Mouse (Mus musculus) spleen, postnatal 4 days (tissue): ENCODE results near the gene Ctss.

ENCODE experiments used
- DNase-seq, 2 experiments: peaks; one replicate each; pipeline ENCODE4 v3.0.0; 2022; ENCODE audit warnings: low spot score in 2 of 2

The Ctss gene

GRCm38 (mm10) chr3:95526622-95527211 lies at the start of gene Ctss:
TSS of gene Ctss (plus strand) at chr3:95526786.
- DNase-seq: peak in 1 of 2 experiments; percentile 60

GRCm38 (mm10) chr3:95478966-95479365 lies 47.6 kb upstream of the Ctss start:
- no peak for DNase-seq

GRCm38 (mm10) chr3:95486421-95486820 lies 40.2 kb upstream of the Ctss start:
- DNase-seq: no peak

- no peak for DNase-seq
These were observed 37.9 kb upstream of the Ctss start for GRCm38 (mm10) chr3:95488679-95489078.

- no peak for DNase-seq
These were observed 36.3 kb upstream of the Ctss start for GRCm38 (mm10) chr3:95490238-95490637.

- peak; percentile 75 to 91 for DNase-seq
These were observed 32.2 kb upstream of the Ctss start for GRCm38 (mm10) chr3:95494342-95494741.

GRCm38 (mm10) chr3:95498229-95498628 lies 28.4 kb upstream of the Ctss start:
- no peak for DNase-seq

- DNase-seq: no peak
These were observed 27.6 kb upstream of the Ctss start, which contains the start of gene Ctsk for GRCm38 (mm10) chr3:95499024-95499423. TSS of gene Ctsk (plus strand) at chr3:95499256.

GRCm38 (mm10) chr3:95499496-95500140 lies 27.0 kb upstream of the Ctss start:
- DNase-seq: no peak

GRCm38 (mm10) chr3:95502312-95502711 lies 24.3 kb upstream of the Ctss start:
- no peak for DNase-seq

GRCm38 (mm10) chr3:95509348-95509747 lies 17.2 kb upstream of the Ctss start:
- DNase-seq: no peak

GRCm38 (mm10) chr3:95511611-95512180 lies 14.9 kb upstream of the Ctss start:
- peak in 1 of 2 experiments; percentile 24 for DNase-seq

GRCm38 (mm10) chr3:95516614-95517041 lies 10.0 kb upstream of the Ctss start:
- peak; percentile 58 to 71 for DNase-seq

GRCm38 (mm10) chr3:95517493-95517898 lies 9.1 kb upstream of the Ctss start:
- peak; percentile 81 to 88 for DNase-seq

GRCm38 (mm10) chr3:95518891-95519290 lies 7.7 kb upstream of the Ctss start:
- peak; percentile 42 to 70 for DNase-seq

- DNase-seq: peak; percentile 71 to 81
These were observed 7.3 kb upstream of the Ctss start for GRCm38 (mm10) chr3:95519315-95519714.

- peak in 1 of 2 experiments; percentile 59 for DNase-seq
These were observed 6.5 kb upstream of the Ctss start for GRCm38 (mm10) chr3:95520100-95520499.

- DNase-seq: peak in 1 of 2 experiments; percentile 68
These were observed 5.4 kb upstream of the Ctss start for GRCm38 (mm10) chr3:95521168-95521567.

GRCm38 (mm10) chr3:95523662-95524061 lies 2.9 kb upstream of the Ctss start:
- no peak for DNase-seq

- no peak for DNase-seq
These were observed 1.9 kb upstream of the Ctss start for GRCm38 (mm10) chr3:95524673-95525072.

GRCm38 (mm10) chr3:95526111-95526510 lies 475 bp upstream of the Ctss start:
- no peak for DNase-seq

GRCm38 (mm10) chr3:95529814-95530213 lies 3.2 kb downstream of the Ctss start:
- no peak for DNase-seq

GRCm38 (mm10) chr3:95531025-95531424 lies 4.4 kb downstream of the Ctss start:
- DNase-seq: no peak
